Mouse (Mus musculus) bone marrow, adult 2 months (tissue): ENCODE results near the gene Cxcr3.

Experiments used
- CTCF ChIP-seq: fragments of 200-500 bp; IDR thresholded peaks from 2 replicates; pipeline ENCODE4 v1.5.1; 2011; ENCODE audit warnings: low read length, control low read depth; ENCODE audit not compliant: control insufficient read depth, insufficient read depth
- POLR2A ChIP-seq: fragments of 200-500 bp; IDR thresholded peaks from 2 replicates; pipeline ENCODE4 v1.6.1; 2011; ENCODE audit warnings: low read depth, mild to moderate bottlenecking, control low read depth, low read length, borderline replicate concordance; ENCODE audit not compliant: control insufficient read depth

DNA sequence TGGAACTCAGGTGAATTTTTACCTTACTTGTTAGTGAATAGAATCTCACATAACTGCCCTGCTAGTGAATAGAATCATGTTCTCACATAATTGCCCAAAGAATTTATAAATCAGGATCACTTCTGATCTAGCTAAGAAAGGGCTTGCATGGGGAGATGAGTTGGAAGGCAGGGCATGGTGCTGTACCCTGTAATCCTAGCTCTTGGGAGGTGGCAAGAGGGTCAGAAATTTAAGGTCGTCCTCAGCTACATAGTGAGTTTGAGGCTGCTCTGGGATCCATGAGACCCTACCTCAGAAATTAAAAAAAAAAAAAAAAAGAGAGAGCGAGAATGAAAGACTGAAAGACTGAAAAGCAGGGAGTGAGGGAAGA lies 7.0 kb upstream of the Cxcr3 start:
- TF ChIP-seq CTCF (no peak), POLR2A (no peak)
